Mouse (Mus musculus) heart, adult 2 months (tissue): ENCODE results near the gene H2al1k.

Experiments used
- CTCF ChIP-seq: fragments of 200-600 bp; IDR thresholded peaks from 2 replicates; pipeline ENCODE4 v1.8.1; 2022; ENCODE audit warnings: antibody characterized with exemption, mild to moderate bottlenecking, moderate library complexity
- EP300 ChIP-seq: fragments of 200-500 bp; IDR thresholded peaks from 2 replicates; pipeline ENCODE4 v1.6.1; 2011; ENCODE audit warnings: low read depth, low read length, control low read depth; ENCODE audit not compliant: insufficient read depth

GRCm38 (mm10) chrX:9302791-9303190, 47.6 kb upstream of the H2al1k start:
- TF ChIP-seq CTCF: no peak
- no peak for TF ChIP-seq EP300
